Mouse (Mus musculus) embryo, embryonic 9.5 days (tissue): ENCODE measurements at regions not wholly inside any gene's neighbourhood (a gene's known extent, or its start where the extent isn't known, plus 50 kb on each side); places are given as distances from the start of the nearest gene placed in this dataset.

Source experiments
- DNase-seq: peaks from one replicate; pipeline ENCODE4 v3.0.0-alpha.2; 2017; ENCODE audit errors: extremely low spot score

GRCm38 (mm10) chr13:44238308-44238707 lies 453.7 kb downstream of the Cd83 start:
- no peak for DNase-seq

- no peak for DNase-seq
Measured at GRCm38 (mm10) chr13:44243211-44243610, 458.6 kb downstream of the Cd83 start.

GRCm38 (mm10) chr13:44246714-44247251 lies 462.2 kb downstream of the Cd83 start:
- DNase-seq: no peak

GRCm38 (mm10) chr13:44247861-44248260 lies 463.3 kb downstream of the Cd83 start:
- DNase-seq: no peak

GRCm38 (mm10) chr13:44248401-44248800 lies 463.8 kb downstream of the Cd83 start:
- no peak for DNase-seq

GRCm38 (mm10) chr13:44249119-44249518 lies 464.5 kb downstream of the Cd83 start:
- no peak for DNase-seq

GRCm38 (mm10) chr13:44250474-44251201 lies 466.1 kb downstream of the Cd83 start:
- DNase-seq: no peak

GRCm38 (mm10) chr13:44251503-44251902 lies 466.9 kb downstream of the Cd83 start:
- DNase-seq: no peak

- no peak for DNase-seq
Measured at GRCm38 (mm10) chr13:44252496-44252895, 467.9 kb downstream of the Cd83 start.

- DNase-seq: no peak
Measured at GRCm38 (mm10) chr13:44258422-44258821, 470.9 kb upstream of the Jarid2 start.

- no peak for DNase-seq
Measured at GRCm38 (mm10) chr13:44260039-44260438, 469.2 kb upstream of the Jarid2 start.

GRCm38 (mm10) chr13:44260637-44261333 lies 468.5 kb upstream of the Jarid2 start:
- no peak for DNase-seq

GRCm38 (mm10) chr13:44272746-44273524 lies 456.3 kb upstream of the Jarid2 start:
- no peak for DNase-seq

GRCm38 (mm10) chr13:44277952-44278351 lies 451.3 kb upstream of the Jarid2 start:
- DNase-seq: no peak

- DNase-seq: no peak
Measured at GRCm38 (mm10) chr13:44279036-44279435, 450.2 kb upstream of the Jarid2 start.

GRCm38 (mm10) chr13:44280296-44280695 lies 449.0 kb upstream of the Jarid2 start:
- no peak for DNase-seq

GRCm38 (mm10) chr13:44281796-44282195 lies 447.5 kb upstream of the Jarid2 start:
- DNase-seq: no peak

GRCm38 (mm10) chr13:44282306-44282705 lies 447.0 kb upstream of the Jarid2 start:
- DNase-seq: no peak

GRCm38 (mm10) chr13:44282731-44283571 lies 446.3 kb upstream of the Jarid2 start:
- DNase-seq: no peak

GRCm38 (mm10) chr13:44285881-44286280 lies 443.4 kb upstream of the Jarid2 start:
- DNase-seq: no peak

GRCm38 (mm10) chr13:44290199-44290598 lies 439.1 kb upstream of the Jarid2 start:
- DNase-seq: no peak
